Mouse (Mus musculus) heart, embryonic 16.5 days (tissue): ENCODE results near the gene Pafah1b3. TPM values are rescaled to one million over a fixed set of nuclear protein-coding genes. Genes with fewer than 3 reads are reported as not detected.
A peak's percentile ranks its signal among the peaks of the same experiment; 100 is the strongest.
"Not testable (repeated sequence)": the region's sequence is repeated elsewhere in the genome, so short reads cannot be mapped to it uniquely, and the experiment has no call there.

ENCODE experiments used
- ATAC-seq: fragments of 200-750 bp; cut with Nextera tagmentation; replicated peaks from 2 replicates; pipeline ENCODE4 v1.8.0; 2017; ENCODE audit warnings: moderate number of reproducible peaks; ENCODE audit not compliant: insufficient read depth, low FRiP score; ENCODE audit errors: extremely low read depth
- H3K27ac ChIP-seq: fragments of 300-500 bp; sonication (generic); 2 replicates; pipeline ENCODE4 v1.5.1; 2014; ENCODE audit warnings: mild to moderate bottlenecking, low read length, control low read depth, moderate library complexity
- H3K27me3 ChIP-seq: fragments of 300-500 bp; sonication (generic); 2 replicates; pipeline ENCODE4 v1.6.1; 2014; ENCODE audit warnings: low read length, mixed read lengths; ENCODE audit not compliant: control insufficient read depth, insufficient read depth
- H3K36me3 ChIP-seq: fragments of 300-500 bp; sonication (generic); 2 replicates; pipeline ENCODE4 v1.6.1; 2014; ENCODE audit not compliant: control insufficient read depth, insufficient read depth
- H3K4me1 ChIP-seq: fragments of 300-500 bp; sonication (generic); 2 replicates; pipeline ENCODE4 v1.6.1; 2014; ENCODE audit warnings: low read length, mixed read lengths; ENCODE audit not compliant: control insufficient read depth, insufficient read depth
- H3K4me2 ChIP-seq: fragments of 300-500 bp; sonication (generic); 2 replicates; pipeline ENCODE4 v1.6.1; 2014; ENCODE audit warnings: low read depth, mild to moderate bottlenecking, control low read depth, low read length
- H3K4me3 ChIP-seq: fragments of 300-500 bp; sonication (generic); 2 replicates; pipeline ENCODE4 v1.5.1; 2014; ENCODE audit warnings: mild to moderate bottlenecking, control low read depth, low read length
- H3K9ac ChIP-seq: fragments of 300-500 bp; sonication (generic); 2 replicates; pipeline ENCODE4 v1.6.1; 2014; ENCODE audit warnings: low read length, control low read depth
- H3K9me3 ChIP-seq: fragments of 300-500 bp; sonication (generic); replicated peaks from 2 replicates; pipeline ENCODE4 v1.6.1; 2016; ENCODE audit warnings: low read length; ENCODE audit not compliant: control insufficient read depth
- WGBS: fragments of 180-500 bp; shearing (Covaris S2); extraction: QIAGEN DNeasy Blood & Tissue Kit; methylation state at CpG from one replicate; pipeline ENCODE4 v1.1.7; 2014; 5-methylcytosine and 5-hydroxymethylcytosine counted together
- polyA plus RNA-seq: library from polyadenylated mRNA; unstranded; fragments of >200 nt; fragmentation: Nextera tagmentation; extraction: Ambion mirVana; gene quantifications from 2 replicates; pipeline ENCODE4 v1.2.1, GENCODE M21; 2015

The Pafah1b3 gene
- 111 and 121 TPM in 2 replicates for polyA plus RNA-seq

GRCm38 (mm10) chr7:25297454-25298325 lies at the start of gene Pafah1b3:
Pafah1b3 (minus strand) TSS chr7:25297986.
- Histone ChIP-seq H3K27me3 (no peaks in the 10 kb centered on the region), H3K9ac (peak within 1 kb of the TSS; percentile 89), H3K4me3 (peak within 1 kb of the TSS; percentile 89), H3K36me3 (peaks cover 15% of the 10 kb centered on the region), H3K4me1 (peaks cover 16% of the 10 kb centered on the region), H3K27ac (peak within 1 kb of the TSS; percentile 96), H3K4me2 (peak within 1 kb of the TSS; percentile 97), H3K9me3 (no peaks in the 10 kb centered on the region)
- under 1% methylated on average over 52 of the region's 52 CpGs for WGBS
- peak; percentile 88 for ATAC-seq

GRCm38 (mm10) chr7:25341000-25341784 lies 43.4 kb upstream of the Pafah1b3 start:
- ATAC-seq = no peak; the same call in 1 of the 2 replicates
- no peaks in the 10 kb centered on the region for H3K9me3 ChIP-seq
- peaks cover 11% of the 10 kb centered on the region for H3K36me3 ChIP-seq
- 80% methylated on average over 20 of the region's 20 CpGs for WGBS
- H3K4me1 ChIP-seq = no peaks in the 10 kb centered on the region
- H3K27ac ChIP-seq = no peak overlapping the region
- no peaks in the 10 kb centered on the region for H3K27me3 ChIP-seq
- H3K4me3 ChIP-seq = no peak overlapping the region
- no peak overlapping the region for H3K4me2 ChIP-seq
- H3K9ac ChIP-seq = no peak overlapping the region

- Histone ChIP-seq H3K27ac (no peak overlapping the region), H3K9ac (no peak overlapping the region), H3K4me1 (no peaks in the 10 kb centered on the region), H3K9me3 (no peaks in the 10 kb centered on the region), H3K4me3 (no peak overlapping the region), H3K36me3 (peaks cover 17% of the 10 kb centered on the region), H3K4me2 (no peak overlapping the region), H3K27me3 (no peaks in the 10 kb centered on the region)
- no peak for ATAC-seq
- WGBS = 88% methylated on average over 9 of the region's 9 CpGs
Measured at GRCm38 (mm10) chr7:25339329-25339728, 41.5 kb upstream of the Pafah1b3 start.

- 79% methylated on average over 12 of the region's 12 CpGs for WGBS
- Histone ChIP-seq H3K9ac (no peak overlapping the region), H3K4me3 (no peak overlapping the region), H3K4me2 (no peak overlapping the region), H3K4me1 (no peaks in the 10 kb centered on the region), H3K27me3 (no peaks in the 10 kb centered on the region), H3K9me3 (no peaks in the 10 kb centered on the region), H3K36me3 (peaks cover 16% of the 10 kb centered on the region), H3K27ac (no peak overlapping the region)
- ATAC-seq = no peak
Measured at GRCm38 (mm10) chr7:25334472-25334871, 36.7 kb upstream of the Pafah1b3 start.

GRCm38 (mm10) chr7:25333596-25334307 lies 36.0 kb upstream of the Pafah1b3 start:
- H3K9ac ChIP-seq = no peak overlapping the region

GRCm38 (mm10) chr7:25326233-25326632 lies 28.4 kb upstream of the Pafah1b3 start:
- WGBS = 80% methylated on average over 8 of the region's 8 CpGs
- H3K9ac ChIP-seq = no peak overlapping the region
- no peak for ATAC-seq

More at GRCm38 (mm10) chr7:25333596-25334307, 36.0 kb upstream of the Pafah1b3 start:
- H3K4me3 ChIP-seq = no peak overlapping the region
- no peak overlapping the region for H3K27ac ChIP-seq
- peaks cover 16% of the 10 kb centered on the region for H3K36me3 ChIP-seq
- no peaks in the 10 kb centered on the region for H3K27me3 ChIP-seq
- H3K4me2 ChIP-seq = no peak overlapping the region
- no peaks in the 10 kb centered on the region for H3K9me3 ChIP-seq
- peak; percentile 75 for ATAC-seq
- 42% methylated on average over 16 of the region's 16 CpGs for WGBS
- no peaks in the 10 kb centered on the region for H3K4me1 ChIP-seq

GRCm38 (mm10) chr7:25325431-25325830 lies 27.6 kb upstream of the Pafah1b3 start:
- H3K27me3 ChIP-seq, H3K4me3 ChIP-seq, H3K9me3 ChIP-seq, ATAC-seq, H3K4me2 ChIP-seq, H3K4me1 ChIP-seq, H3K27ac ChIP-seq, H3K36me3 ChIP-seq, H3K9ac ChIP-seq: not testable (repeated sequence)
- WGBS = 86% methylated on average over 6 of the region's 6 CpGs

More at GRCm38 (mm10) chr7:25326233-25326632, 28.4 kb upstream of the Pafah1b3 start:
- Histone ChIP-seq H3K27ac (no peak overlapping the region), H3K27me3 (no peaks in the 10 kb centered on the region), H3K4me3 (no peak overlapping the region), H3K4me2 (no peak overlapping the region), H3K9me3 (no peaks in the 10 kb centered on the region), H3K4me1 (peaks cover 8% of the 10 kb centered on the region), H3K36me3 (peaks cover 3% of the 10 kb centered on the region)

- Histone ChIP-seq H3K9ac (no peak overlapping the region), H3K27me3 (no peaks in the 10 kb centered on the region), H3K4me2 (no peak overlapping the region), H3K36me3 (no peaks in the 10 kb centered on the region; the same call in 1 of the 2 replicates), H3K9me3 (no peaks in the 10 kb centered on the region), H3K27ac (no peak overlapping the region), H3K4me1 (peaks cover 10% of the 10 kb centered on the region), H3K4me3 (no peak overlapping the region)
- no peak for ATAC-seq
- 95% methylated on average over 2 of the region's 2 CpGs for WGBS
Measured at GRCm38 (mm10) chr7:25323219-25323618, 25.4 kb upstream of the Pafah1b3 start.
